Mouse (Mus musculus): ENCODE measurements around the gene Ldb3. TPM values are rescaled to one million over a fixed set of nuclear protein-coding genes. Genes with fewer than 3 reads are reported as not detected.

Ldb3 gene
- polyA plus RNA-seq, 1 experiment: not detected

GRCm38 (mm10) chr14:34565711-34566110, 22.8 kb downstream of the Ldb3 start:
- TF ChIP-seq POLR2A (IDR thresholded peaks at IDR 0.05; ENCODE audit: borderline replicate concordance, low read depth, low read length): no peak
- TF ChIP-seq CTCF (IDR thresholded peaks at IDR 0.05; ENCODE audit: low read depth, low read length): no peak
- H3K4me1 ChIP-seq (ENCODE audit: control insufficient read depth, insufficient read depth, low read length): no peaks in the 10 kb centered on the region
- no peak overlapping the region for H3K4me3 ChIP-seq (ENCODE audit: insufficient read depth, low read length)
- H3K27ac ChIP-seq (ENCODE audit: insufficient read depth, low read depth, low read length): no peak overlapping the region

- Histone ChIP-seq H3K4me1 (ENCODE audit: control insufficient read depth, insufficient read depth, low read length) (no peaks in the 10 kb centered on the region), H3K4me3 (ENCODE audit: insufficient read depth, low read length) (no peak overlapping the region), H3K27ac (ENCODE audit: insufficient read depth, low read depth, low read length) (no peak overlapping the region)
- TF ChIP-seq CTCF (IDR thresholded peaks at IDR 0.05; ENCODE audit: low read depth, low read length) (no peak), POLR2A (IDR thresholded peaks at IDR 0.05; ENCODE audit: borderline replicate concordance, low read depth, low read length) (no peak)
These were observed 23.8 kb downstream of the Ldb3 start for GRCm38 (mm10) chr14:34564646-34565045.

GRCm38 (mm10) chr14:34562393-34562792, 26.1 kb downstream of the Ldb3 start:
- Histone ChIP-seq H3K4me3 (ENCODE audit: insufficient read depth, low read length) (no peak overlapping the region), H3K27ac (ENCODE audit: insufficient read depth, low read depth, low read length) (no peak overlapping the region), H3K4me1 (ENCODE audit: control insufficient read depth, insufficient read depth, low read length) (no peaks in the 10 kb centered on the region)
- TF ChIP-seq CTCF (IDR thresholded peaks at IDR 0.05; ENCODE audit: low read depth, low read length): no peak
- no peak for TF ChIP-seq POLR2A (IDR thresholded peaks at IDR 0.05; ENCODE audit: borderline replicate concordance, low read depth, low read length)

GRCm38 (mm10) chr14:34561647-34562046, 26.8 kb downstream of the Ldb3 start:
- Histone ChIP-seq H3K4me3 (ENCODE audit: insufficient read depth, low read length) (no peak overlapping the region), H3K4me1 (ENCODE audit: control insufficient read depth, insufficient read depth, low read length) (no peaks in the 10 kb centered on the region), H3K27ac (ENCODE audit: insufficient read depth, low read depth, low read length) (no peak overlapping the region)
- TF ChIP-seq CTCF (IDR thresholded peaks at IDR 0.05; ENCODE audit: low read depth, low read length) (no peak), POLR2A (IDR thresholded peaks at IDR 0.05; ENCODE audit: borderline replicate concordance, low read depth, low read length) (no peak)

- Histone ChIP-seq H3K27ac (ENCODE audit: insufficient read depth, low read depth, low read length) (no peak overlapping the region), H3K4me3 (ENCODE audit: insufficient read depth, low read length) (no peak overlapping the region), H3K4me1 (ENCODE audit: control insufficient read depth, insufficient read depth, low read length) (peaks cover 3% of the 10 kb centered on the region)
- TF ChIP-seq CTCF (IDR thresholded peaks at IDR 0.05; ENCODE audit: low read depth, low read length) (no peak), POLR2A (IDR thresholded peaks at IDR 0.05; ENCODE audit: borderline replicate concordance, low read depth, low read length) (no peak)
These were observed 29.5 kb downstream of the Ldb3 start for GRCm38 (mm10) chr14:34558947-34559346.

GRCm38 (mm10) chr14:34555211-34555610, 33.3 kb downstream of the Ldb3 start:
- H3K4me1 ChIP-seq (ENCODE audit: control insufficient read depth, insufficient read depth, low read length): peaks cover 7% of the 10 kb centered on the region
- no peak overlapping the region for H3K27ac ChIP-seq (ENCODE audit: insufficient read depth, low read depth, low read length)
- TF ChIP-seq POLR2A (IDR thresholded peaks at IDR 0.05; ENCODE audit: borderline replicate concordance, low read depth, low read length) (no peak), CTCF (IDR thresholded peaks at IDR 0.05; ENCODE audit: low read depth, low read length) (no peak)
- no peak overlapping the region for H3K4me3 ChIP-seq (ENCODE audit: insufficient read depth, low read length)

- no peak overlapping the region for H3K4me3 ChIP-seq (ENCODE audit: insufficient read depth, low read length)
- TF ChIP-seq POLR2A (IDR thresholded peaks at IDR 0.05; ENCODE audit: borderline replicate concordance, low read depth, low read length) (no peak), CTCF (IDR thresholded peaks at IDR 0.05; ENCODE audit: low read depth, low read length) (no peak)
- H3K27ac ChIP-seq (ENCODE audit: insufficient read depth, low read depth, low read length): no peak overlapping the region
- H3K4me1 ChIP-seq (ENCODE audit: control insufficient read depth, insufficient read depth, low read length): peaks cover 7% of the 10 kb centered on the region
These were observed 34.4 kb downstream of the Ldb3 start for GRCm38 (mm10) chr14:34554047-34554446.

GRCm38 (mm10) chr14:34553470-34553869, 35.0 kb downstream of the Ldb3 start:
- Histone ChIP-seq H3K4me3 (ENCODE audit: insufficient read depth, low read length) (no peak overlapping the region), H3K4me1 (ENCODE audit: control insufficient read depth, insufficient read depth, low read length) (peaks cover 7% of the 10 kb centered on the region), H3K27ac (ENCODE audit: insufficient read depth, low read depth, low read length) (no peak overlapping the region)
- TF ChIP-seq POLR2A (IDR thresholded peaks at IDR 0.05; ENCODE audit: borderline replicate concordance, low read depth, low read length) (no peak), CTCF (IDR thresholded peaks at IDR 0.05; ENCODE audit: low read depth, low read length) (no peak)

- Histone ChIP-seq H3K4me1 (ENCODE audit: control insufficient read depth, insufficient read depth, low read length) (peaks cover 7% of the 10 kb centered on the region), H3K27ac (ENCODE audit: insufficient read depth, low read depth, low read length) (no peak overlapping the region), H3K4me3 (ENCODE audit: insufficient read depth, low read length) (no peak overlapping the region)
- TF ChIP-seq POLR2A (IDR thresholded peaks at IDR 0.05; ENCODE audit: borderline replicate concordance, low read depth, low read length): no peak
- no peak for TF ChIP-seq CTCF (IDR thresholded peaks at IDR 0.05; ENCODE audit: low read depth, low read length)
These were observed 36.3 kb downstream of the Ldb3 start for GRCm38 (mm10) chr14:34552226-34552625.

- peak overlapping the region; percentile 32 for H3K27ac ChIP-seq (ENCODE audit: insufficient read depth, low read depth, low read length)
These were observed 39.3 kb downstream of the Ldb3 start for GRCm38 (mm10) chr14:34549004-34549671.

More at GRCm38 (mm10) chr14:34549004-34549671, 39.3 kb downstream of the Ldb3 start:
- TF ChIP-seq CTCF (IDR thresholded peaks at IDR 0.05; ENCODE audit: low read depth, low read length) (peak; percentile 53; the same call in 1 of the 2 replicates), POLR2A (IDR thresholded peaks at IDR 0.05; ENCODE audit: borderline replicate concordance, low read depth, low read length) (no peak)
- Histone ChIP-seq H3K4me3 (ENCODE audit: insufficient read depth, low read length) (peak overlapping the region; percentile 88), H3K4me1 (ENCODE audit: control insufficient read depth, insufficient read depth, low read length) (peaks cover 6% of the 10 kb centered on the region)
